Mouse (Mus musculus) liver, embryonic 11.5 days (tissue): ENCODE measurements around the gene Ntn3. TPM values are rescaled to one million over a fixed set of nuclear protein-coding genes. Genes with fewer than 3 reads are reported as not detected.
A peak's percentile ranks its signal among the peaks of the same experiment; 100 is the strongest.

Experiments used
- ATAC-seq: fragments of 200-750 bp; cut with Nextera tagmentation; replicated peaks from 2 replicates; pipeline ENCODE4 v1.8.0; 2017; ENCODE audit warnings: moderate number of reproducible peaks, mild to moderate bottlenecking, moderate TSS enrichment, moderate library complexity; ENCODE audit not compliant: low FRiP score
- DNase-seq: peaks from one replicate; pipeline ENCODE4 v3.0.0-alpha.2; 2017; ENCODE audit warnings: low spot score
- H3K27ac ChIP-seq: fragments of 300-500 bp; sonication (generic); 2 replicates; pipeline ENCODE4 v1.5.1; 2014; ENCODE audit warnings: mild to moderate bottlenecking, low read depth, low read length, control low read depth
- H3K27me3 ChIP-seq: fragments of 300-500 bp; sonication (generic); replicated peaks from 2 replicates; pipeline ENCODE4 v1.6.1; 2014; ENCODE audit warnings: low read length, mixed read lengths; ENCODE audit not compliant: control insufficient read depth, insufficient read depth
- H3K36me3 ChIP-seq: fragments of 300-500 bp; sonication (generic); 2 replicates; pipeline ENCODE4 v1.6.1; 2014; ENCODE audit warnings: mild to moderate bottlenecking, low read length, moderate library complexity, mixed read lengths; ENCODE audit not compliant: control insufficient read depth, insufficient read depth
- H3K4me1 ChIP-seq: fragments of 300-500 bp; sonication (generic); replicated peaks from 2 replicates; pipeline ENCODE4 v1.6.1; 2014; ENCODE audit warnings: low read length, mixed read lengths; ENCODE audit not compliant: control insufficient read depth, insufficient read depth
- H3K4me2 ChIP-seq: fragments of 300-500 bp; sonication (generic); 2 replicates; pipeline ENCODE4 v1.6.1; 2014; ENCODE audit warnings: mild to moderate bottlenecking, control low read depth, moderate library complexity
- H3K4me3 ChIP-seq: fragments of 300-500 bp; sonication (generic); 2 replicates; pipeline ENCODE4 v1.5.1; 2014; ENCODE audit warnings: low read depth, low read length, control low read depth
- H3K9ac ChIP-seq: fragments of 300-500 bp; sonication (generic); 2 replicates; pipeline ENCODE4 v1.6.1; 2014; ENCODE audit warnings: low read depth, low read length, control low read depth
- H3K9me3 ChIP-seq: fragments of 300-500 bp; sonication (generic); 2 replicates; pipeline ENCODE4 v1.6.1; 2016; ENCODE audit warnings: low read length, inconsistent platforms, mixed read lengths; ENCODE audit not compliant: control insufficient read depth
- WGBS: fragments of 180-500 bp; shearing (Covaris S2); extraction: QIAGEN DNeasy Blood & Tissue Kit; methylation state at CpG from one replicate; pipeline ENCODE4 v1.1.7; 2014; 5-methylcytosine and 5-hydroxymethylcytosine counted together
- polyA plus RNA-seq: library from polyadenylated mRNA; unstranded; fragments of >200 nt; fragmentation: Nextera tagmentation; extraction: Ambion mirVana; gene quantifications from 2 replicates; pipeline ENCODE4 v1.2.1, GENCODE M21; 2014

Ntn3 gene
- 2.3 and 2.7 TPM in 2 replicates for polyA plus RNA-seq

- Histone ChIP-seq H3K27ac (peak within 1 kb of the TSS; percentile 97), H3K9ac (peak within 1 kb of the TSS; percentile 80)
Measured at GRCm38 (mm10) chr17:24209043-24209915, at the start of gene Ntn3. TSS of gene Ntn3 (minus strand) at chr17:24209531.

GRCm38 (mm10) chr17:24258981-24259380 is 49.6 kb upstream of the Ntn3 start:
- 67% methylated on average over 4 of the region's 4 CpGs for WGBS
- Histone ChIP-seq H3K4me1 (no peaks in the 10 kb centered on the region), H3K9me3 (no peaks in the 10 kb centered on the region), H3K9ac (no peak overlapping the region), H3K27me3 (no peaks in the 10 kb centered on the region), H3K4me3 (no peak overlapping the region), H3K4me2 (no peak overlapping the region), H3K36me3 (no peaks in the 10 kb centered on the region), H3K27ac (no peak overlapping the region)
- ATAC-seq (no peak), DNase-seq (no peak)

More at GRCm38 (mm10) chr17:24209043-24209915, at the start of gene Ntn3:
- 2% methylated on average over 42 of the region's 43 CpGs for WGBS
- ATAC-seq = peak; percentile 85
- peaks cover 25% of the 10 kb centered on the region for H3K27me3 ChIP-seq
- H3K9me3 ChIP-seq = no peaks in the 10 kb centered on the region
- H3K4me1 ChIP-seq = peaks cover 74% of the 10 kb centered on the region
- peak within 1 kb of the TSS; percentile 72 for H3K4me3 ChIP-seq
- DNase-seq = peak; percentile 84
- H3K36me3 ChIP-seq = no peaks in the 10 kb centered on the region
- peak within 1 kb of the TSS; percentile 100 for H3K4me2 ChIP-seq

- Histone ChIP-seq H3K4me2 (peak overlapping the region; percentile 94; the same call in 1 of the 2 replicates), H3K36me3 (peaks cover 17% of the 10 kb centered on the region), H3K4me3 (no peak overlapping the region; the same call in 1 of the 2 replicates), H3K9me3 (no peaks in the 10 kb centered on the region; the same call in 1 of the 2 replicates), H3K9ac (peak overlapping the region; percentile 91), H3K27ac (no peak overlapping the region), H3K27me3 (no peaks in the 10 kb centered on the region), H3K4me1 (peaks cover 12% of the 10 kb centered on the region)
- ATAC-seq (no peak), DNase-seq (no peak)
- WGBS = 96% methylated on average over 2 of the region's 2 CpGs
Measured at GRCm38 (mm10) chr17:24252329-24252728, 43.0 kb upstream of the Ntn3 start.

DNA sequence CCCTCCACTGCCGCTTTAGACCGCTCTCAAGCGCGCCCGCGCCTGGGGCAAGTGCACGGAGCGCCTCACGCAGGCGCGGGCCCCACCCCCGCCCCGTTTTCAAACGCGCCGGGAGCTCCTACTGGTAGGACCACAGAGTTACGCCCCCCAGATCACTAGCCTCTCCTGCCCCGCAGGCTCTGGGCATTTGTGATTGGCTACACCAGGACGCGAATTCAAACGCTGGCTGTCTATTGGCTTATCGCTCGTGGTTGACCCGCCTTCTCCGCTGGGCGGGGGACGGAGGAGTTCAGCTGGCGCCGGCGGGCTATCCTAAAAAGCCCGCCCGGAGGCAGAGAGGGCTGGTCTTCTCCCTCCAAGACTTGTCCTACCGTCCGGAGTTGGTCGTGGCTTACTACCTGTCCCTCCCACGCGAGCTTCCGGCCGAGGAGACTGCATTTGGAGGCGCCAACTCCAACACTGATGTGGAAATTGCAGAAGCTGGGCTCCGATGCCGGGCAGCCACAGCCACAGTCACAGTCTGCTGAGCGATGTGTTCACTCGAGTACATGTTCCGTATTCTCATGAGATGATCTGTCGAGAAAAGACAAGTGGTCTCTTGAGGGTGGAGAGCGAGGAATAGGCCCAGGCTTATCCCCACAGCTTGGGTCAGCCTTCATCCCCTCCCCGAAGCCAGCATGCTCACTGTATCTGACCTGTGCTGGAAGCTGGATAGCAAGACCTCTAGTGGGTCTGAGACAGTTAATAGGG is 42.2 kb upstream of the Ntn3 start, which contains the start of gene Ccnf:
TSS of gene Ccnf (minus strand) at position 165 of the 750 bp plus-strand sequence.
- H3K27me3 ChIP-seq = no peaks in the 10 kb centered on the region
- peaks cover 22% of the 10 kb centered on the region for H3K36me3 ChIP-seq
- peak within 1 kb of the TSS; percentile 91 for H3K9ac ChIP-seq
- peak; percentile 95 for DNase-seq
- H3K4me3 ChIP-seq = peak within 1 kb of the TSS; percentile 79
- ATAC-seq = peak; percentile 100
- H3K9me3 ChIP-seq = no peaks in the 10 kb centered on the region; the same call in 1 of the 2 replicates
- H3K4me1 ChIP-seq = peaks cover 12% of the 10 kb centered on the region
- peak within 1 kb of the TSS; percentile 89 for H3K27ac ChIP-seq
- WGBS = under 1% methylated on average over 48 of the region's 48 CpGs
- peak within 1 kb of the TSS; percentile 99 for H3K4me2 ChIP-seq

- no peaks in the 10 kb centered on the region for H3K27me3 ChIP-seq
- H3K4me1 ChIP-seq = peaks cover 12% of the 10 kb centered on the region
- H3K9ac ChIP-seq = peak overlapping the region; percentile 83
- H3K36me3 ChIP-seq = peaks cover 26% of the 10 kb centered on the region
- WGBS = under 1% methylated on average over 32 of the region's 32 CpGs
- ATAC-seq (no peak; the same call in none of the 2 replicates), DNase-seq (no peak)
- H3K4me2 ChIP-seq = peak overlapping the region; percentile 99
- H3K9me3 ChIP-seq = no peaks in the 10 kb centered on the region; the same call in 1 of the 2 replicates
- H3K27ac ChIP-seq = peak overlapping the region; percentile 72
- peak overlapping the region; percentile 79 for H3K4me3 ChIP-seq
Measured at GRCm38 (mm10) chr17:24250988-24251319, 41.6 kb upstream of the Ntn3 start.

DNA sequence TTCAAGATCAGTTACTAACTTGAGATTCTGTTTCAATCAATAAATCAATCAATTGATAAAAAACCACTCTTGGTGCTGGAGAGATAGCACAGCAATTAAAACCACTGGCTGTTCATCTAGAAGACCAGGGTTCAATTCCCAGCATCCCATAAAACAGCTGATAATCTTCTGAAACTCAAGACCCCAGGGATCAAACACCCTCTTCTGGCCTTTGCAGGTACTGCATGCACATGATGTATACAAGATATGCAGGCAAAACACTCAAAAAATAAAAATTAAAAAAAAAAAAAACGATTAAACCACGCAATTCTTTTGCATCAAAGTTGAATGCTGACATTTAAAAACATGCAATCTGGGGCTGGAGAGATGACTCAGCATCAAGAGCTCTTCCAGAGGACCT is 39.3 kb upstream of the Ntn3 start:
- Histone ChIP-seq H3K4me1 (peaks cover 12% of the 10 kb centered on the region), H3K27ac (no peak overlapping the region), H3K36me3 (peaks cover 44% of the 10 kb centered on the region), H3K9me3 (peaks cover 8% of the 10 kb centered on the region), H3K4me3 (no peak overlapping the region), H3K4me2 (peak overlapping the region; percentile 99; the same call in 1 of the 2 replicates), H3K27me3 (no peaks in the 10 kb centered on the region), H3K9ac (no peak overlapping the region)
- no peak for ATAC-seq
- no peak for DNase-seq
- WGBS = 93% methylated on average over 2 of the region's 2 CpGs

DNA sequence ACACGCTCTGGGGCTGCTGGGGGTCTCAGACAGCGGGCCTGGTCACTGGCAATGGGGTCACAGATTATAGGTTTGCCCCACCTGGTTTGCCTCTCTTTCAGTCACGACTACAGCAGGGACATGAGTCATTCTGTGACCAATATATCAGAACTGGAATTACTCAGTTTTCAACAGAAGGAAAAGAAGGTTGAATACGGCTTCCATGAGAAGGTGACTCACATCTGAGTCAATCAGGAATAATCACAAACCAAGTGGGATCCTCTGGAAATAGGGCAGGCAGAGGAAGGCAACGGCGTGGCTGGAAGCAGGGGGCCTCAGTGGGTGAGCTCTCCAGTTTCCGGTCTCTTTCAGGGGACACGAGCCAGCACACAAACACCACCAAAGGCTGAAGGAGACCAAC is 34.7 kb upstream of the Ntn3 start:
- Histone ChIP-seq H3K4me1 (no peaks in the 10 kb centered on the region), H3K36me3 (peaks cover 80% of the 10 kb centered on the region), H3K4me3 (no peak overlapping the region), H3K9ac (no peak overlapping the region), H3K27me3 (no peaks in the 10 kb centered on the region), H3K4me2 (no peak overlapping the region), H3K9me3 (peaks cover 10% of the 10 kb centered on the region), H3K27ac (no peak overlapping the region)
- no peak for DNase-seq
- ATAC-seq = no peak
- WGBS = 95% methylated on average over 8 of the region's 8 CpGs

- Histone ChIP-seq H3K9me3 (peaks cover 10% of the 10 kb centered on the region), H3K4me1 (no peaks in the 10 kb centered on the region), H3K27ac (no peak overlapping the region), H3K4me2 (no peak overlapping the region), H3K9ac (no peak overlapping the region), H3K4me3 (no peak overlapping the region), H3K27me3 (no peaks in the 10 kb centered on the region), H3K36me3 (peaks cover 80% of the 10 kb centered on the region)
- DNase-seq (no peak), ATAC-seq (no peak)
- 83% methylated on average over 4 of the region's 4 CpGs for WGBS
Measured at GRCm38 (mm10) chr17:24243311-24243969, 34.1 kb upstream of the Ntn3 start.
